Mouse (Mus musculus) midbrain, embryonic 14.5 days (tissue): Measurements from ENCODE around the gene Vax2. TPM values are rescaled to one million over a fixed set of nuclear protein-coding genes. Genes with fewer than 3 reads are reported as not detected.
A peak's percentile ranks its signal among the peaks of the same experiment; 100 is the strongest.

ENCODE experiments used
- ATAC-seq: fragments of 200-750 bp; cut with Nextera tagmentation; 2 replicates; pipeline ENCODE4 v1.8.0; 2017; ENCODE audit warnings: moderate number of reproducible peaks, moderate library complexity; ENCODE audit not compliant: low FRiP score, low TSS enrichment
- DNase-seq: peaks from one replicate; pipeline ENCODE4 v3.0.0-alpha.2; 2015
- H3K27ac ChIP-seq: fragments of 300-500 bp; sonication (generic); replicated peaks from 2 replicates; pipeline ENCODE4 v1.5.1; 2014; ENCODE audit warnings: mild to moderate bottlenecking, low read depth, low read length, moderate library complexity
- H3K27me3 ChIP-seq: fragments of 300-500 bp; sonication (generic); 2 replicates; pipeline ENCODE4 v1.6.1; 2014; ENCODE audit warnings: low read length, control low read depth, mixed read lengths; ENCODE audit not compliant: control insufficient read depth, insufficient read depth
- H3K36me3 ChIP-seq: fragments of 300-500 bp; sonication (generic); 2 replicates; pipeline ENCODE4 v1.6.1; 2014; ENCODE audit warnings: low read length, control low read depth; ENCODE audit not compliant: control insufficient read depth, insufficient read depth
- H3K4me1 ChIP-seq: fragments of 300-500 bp; sonication (generic); 2 replicates; pipeline ENCODE4 v1.6.1; 2014; ENCODE audit warnings: mild to moderate bottlenecking, antibody characterized with exemption, low read length, control low read depth; ENCODE audit not compliant: control insufficient read depth, insufficient read depth
- H3K4me2 ChIP-seq: fragments of 300-500 bp; sonication (generic); 2 replicates; pipeline ENCODE4 v1.6.1; 2014; ENCODE audit warnings: mild to moderate bottlenecking, low read length, moderate library complexity
- H3K4me3 ChIP-seq: fragments of 300-500 bp; sonication (generic); replicated peaks from 2 replicates; pipeline ENCODE4 v1.5.1; 2014; ENCODE audit warnings: low read depth, low read length
- H3K9ac ChIP-seq: fragments of 300-500 bp; sonication (generic); replicated peaks from 2 replicates; pipeline ENCODE4 v1.6.1; 2014; ENCODE audit warnings: mild to moderate bottlenecking, low read length, moderate library complexity
- H3K9me3 ChIP-seq: fragments of 300-500 bp; sonication (generic); 2 replicates; pipeline ENCODE4 v1.6.1; 2016; ENCODE audit warnings: low read length, control low read depth, mixed read lengths; ENCODE audit not compliant: control insufficient read depth
- WGBS: fragments of 180-500 bp; shearing (Covaris S2); extraction: QIAGEN DNeasy Blood & Tissue Kit; methylation state at CpG from one replicate; pipeline ENCODE4 v1.1.7; 2014; 5-methylcytosine and 5-hydroxymethylcytosine counted together
- polyA plus RNA-seq: library from polyadenylated mRNA; unstranded; fragments of >200 nt; fragmentation: Nextera tagmentation; extraction: Ambion mirVana; gene quantifications from 2 replicates; pipeline ENCODE4 v1.2.1, GENCODE M21; 2014

Gene Vax2
- polyA plus RNA-seq, 1 experiment from 2014 or later: 0.22 TPM

- no peak for ATAC-seq
- Histone ChIP-seq H3K9ac (no peak overlapping the region), H3K4me1 (no peaks in the 10 kb centered on the region), H3K9me3 (no peaks in the 10 kb centered on the region), H3K36me3 (no peaks in the 10 kb centered on the region), H3K4me3 (no peak overlapping the region), H3K27ac (no peak overlapping the region), H3K27me3 (no peaks in the 10 kb centered on the region), H3K4me2 (no peak overlapping the region)
- DNase-seq: no peak
- 60% methylated on average over 5 of the region's 5 CpGs for WGBS
These were observed 32.1 kb downstream of the Vax2 start for GRCm38 (mm10) chr6:83743212-83743611.

GRCm38 (mm10) chr6:83744126-83744525, 33.1 kb downstream of the Vax2 start:
- ATAC-seq: no peak
- 73% methylated on average over 5 of the region's 5 CpGs for WGBS
- Histone ChIP-seq H3K9me3 (no peaks in the 10 kb centered on the region), H3K9ac (no peak overlapping the region), H3K27ac (no peak overlapping the region), H3K36me3 (no peaks in the 10 kb centered on the region), H3K4me3 (no peak overlapping the region), H3K27me3 (no peaks in the 10 kb centered on the region), H3K4me1 (no peaks in the 10 kb centered on the region), H3K4me2 (no peak overlapping the region)
- no peak for DNase-seq

GRCm38 (mm10) chr6:83744557-83744956, 33.5 kb downstream of the Vax2 start:
- Histone ChIP-seq H3K9me3 (no peaks in the 10 kb centered on the region), H3K4me1 (no peaks in the 10 kb centered on the region), H3K36me3 (no peaks in the 10 kb centered on the region), H3K4me2 (no peak overlapping the region), H3K9ac (no peak overlapping the region), H3K27ac (no peak overlapping the region), H3K27me3 (no peaks in the 10 kb centered on the region), H3K4me3 (no peak overlapping the region)
- DNase-seq (no peak), ATAC-seq (no peak)
- 73% methylated on average over 5 of the region's 5 CpGs for WGBS

- WGBS: 56% methylated on average over 2 of the region's 2 CpGs
- H3K27ac ChIP-seq: no peak overlapping the region
- H3K4me3 ChIP-seq: no peak overlapping the region
- DNase-seq: no peak
- H3K36me3 ChIP-seq: no peaks in the 10 kb centered on the region
- no peaks in the 10 kb centered on the region for H3K4me1 ChIP-seq
- no peak for ATAC-seq
- H3K9ac ChIP-seq: no peak overlapping the region
- no peak overlapping the region for H3K4me2 ChIP-seq
- H3K9me3 ChIP-seq: no peaks in the 10 kb centered on the region
- no peaks in the 10 kb centered on the region for H3K27me3 ChIP-seq
These were observed 34.4 kb downstream of the Vax2 start for GRCm38 (mm10) chr6:83745466-83745865.

- DNase-seq (no peak), ATAC-seq (no peak)
- Histone ChIP-seq H3K4me3 (no peak overlapping the region), H3K27ac (no peak overlapping the region), H3K4me1 (no peaks in the 10 kb centered on the region), H3K9me3 (no peaks in the 10 kb centered on the region), H3K4me2 (no peak overlapping the region), H3K36me3 (no peaks in the 10 kb centered on the region), H3K27me3 (0 out of 2 replicates have a peak, but pooled peaks cover 9% of the 10 kb centered on the region), H3K9ac (no peak overlapping the region)
- 44% methylated on average over 3 of the region's 3 CpGs for WGBS
These were observed 38.2 kb downstream of the Vax2 start for GRCm38 (mm10) chr6:83749286-83749685.

GRCm38 (mm10) chr6:83750171-83750684, 39.2 kb downstream of the Vax2 start:
- H3K27ac ChIP-seq: no peak overlapping the region
- H3K4me2 ChIP-seq: no peak overlapping the region
- peak; percentile 79 for DNase-seq

GRCm38 (mm10) chr6:83756051-83756450, 45.0 kb downstream of the Vax2 start:
- DNase-seq (no peak), ATAC-seq (no peak)
- peaks cover 45% of the 10 kb centered on the region for H3K27me3 ChIP-seq
- 76% methylated on average over 9 of the region's 9 CpGs for WGBS
- H3K4me1 ChIP-seq: no peaks in the 10 kb centered on the region
- H3K4me3 ChIP-seq: no peak overlapping the region
- H3K9me3 ChIP-seq: no peaks in the 10 kb centered on the region
- H3K4me2 ChIP-seq: no peak overlapping the region
- no peaks in the 10 kb centered on the region for H3K36me3 ChIP-seq
- H3K27ac ChIP-seq: no peak overlapping the region
- H3K9ac ChIP-seq: no peak overlapping the region

More at GRCm38 (mm10) chr6:83750171-83750684, 39.2 kb downstream of the Vax2 start:
- H3K9ac ChIP-seq: no peak overlapping the region
- no peak for ATAC-seq
- no peaks in the 10 kb centered on the region for H3K4me1 ChIP-seq
- no peaks in the 10 kb centered on the region for H3K9me3 ChIP-seq
- WGBS: 11% methylated on average over 11 of the region's 11 CpGs
- H3K27me3 ChIP-seq: 0 out of 2 replicates have a peak, but pooled peaks cover 9% of the 10 kb centered on the region
- H3K36me3 ChIP-seq: no peaks in the 10 kb centered on the region
- H3K4me3 ChIP-seq: no peak overlapping the region

- no peaks in the 10 kb centered on the region for H3K36me3 ChIP-seq
- WGBS: 21% methylated on average over 6 of the region's 6 CpGs
- H3K27ac ChIP-seq: no peak within 1 kb of the TSS
- no peaks in the 10 kb centered on the region for H3K9me3 ChIP-seq
- H3K27me3 ChIP-seq: peaks cover 60% of the 10 kb centered on the region
- DNase-seq (no peak), ATAC-seq (no peak)
- H3K9ac ChIP-seq: no peak within 1 kb of the TSS
- peak within 1 kb of the TSS; percentile 47 for H3K4me2 ChIP-seq
- peak within 1 kb of the TSS; percentile 15 for H3K4me3 ChIP-seq
- 0 out of 2 replicates have a peak, but pooled peaks cover 6% of the 10 kb centered on the region for H3K4me1 ChIP-seq
These were observed 51.3 kb downstream of the Vax2 start, which contains the start of gene Ankrd53 for GRCm38 (mm10) chr6:83762344-83762743. Gene Ankrd53 (plus strand): TSS chr6:83762644.

GRCm38 (mm10) chr6:83762880-83763431, 51.9 kb downstream of the Vax2 start:
- Histone ChIP-seq H3K27ac (no peak overlapping the region), H3K9ac (no peak overlapping the region), H3K36me3 (no peaks in the 10 kb centered on the region), H3K27me3 (peaks cover 54% of the 10 kb centered on the region), H3K4me2 (peak overlapping the region; percentile 47), H3K9me3 (no peaks in the 10 kb centered on the region), H3K4me3 (peak overlapping the region; percentile 15), H3K4me1 (0 out of 2 replicates have a peak, but pooled peaks cover 6% of the 10 kb centered on the region)
- DNase-seq (peak; percentile 21), ATAC-seq (no peak; the same call in 1 of the 2 replicates)
- 2% methylated on average over 35 of the region's 35 CpGs for WGBS
